Mouse (Mus musculus): ENCODE measurements around the gene Scin. TPM values are rescaled to one million over a fixed set of nuclear protein-coding genes. Genes with fewer than 3 reads are reported as not detected.
"Not testable (repeated sequence)": the region's sequence is repeated elsewhere in the genome, so short reads cannot be mapped to it uniquely, and the experiment has no call there.

Gene Scin
- 0.54 and 0.57 TPM in 2 replicates for polyA plus RNA-seq (2014; fragmentation: Nextera tagmentation; extraction: Ambion mirVana)

DNA sequence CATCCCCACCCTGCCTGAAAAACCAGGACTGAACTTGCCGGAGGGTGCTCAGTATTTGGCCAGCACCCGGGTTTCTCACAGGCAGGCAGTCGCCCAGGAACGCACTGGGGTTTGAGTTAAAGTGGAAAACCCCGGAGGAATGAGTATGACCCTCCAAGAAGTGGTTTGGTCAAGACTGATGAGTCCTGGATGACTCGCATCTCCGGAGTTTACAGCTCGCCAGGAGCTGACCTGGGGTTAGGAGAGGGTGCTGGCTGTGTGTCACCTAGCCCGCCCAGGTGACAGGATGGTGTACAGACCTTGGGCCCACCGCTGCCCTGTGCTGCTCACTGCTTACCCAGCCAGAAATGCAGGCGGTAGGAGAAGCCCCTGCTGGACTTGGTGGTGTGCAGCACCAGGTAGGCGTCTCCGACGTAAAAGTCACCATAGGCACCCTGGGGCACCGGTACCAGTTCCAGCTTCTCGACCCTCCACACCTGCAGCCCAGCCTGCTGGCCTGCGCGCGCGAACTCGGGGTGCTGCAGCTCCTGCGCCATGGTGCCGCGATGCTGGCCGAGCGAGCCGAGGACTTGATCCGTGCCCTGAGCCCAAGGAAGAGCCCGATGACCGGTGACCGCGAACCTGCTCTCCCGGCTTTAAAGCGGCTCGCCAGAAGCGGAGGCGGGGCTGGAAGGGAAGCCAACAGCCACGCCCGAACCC lies at the start of gene Scin:
TSS of gene Scin (minus strand) at position 656 of the 699 bp plus-strand sequence.
- peak; percentile 57 for DNase-seq (ENCODE audit: low spot score)
- Histone ChIP-seq H3K4me1 (replicated peaks; ENCODE audit: control insufficient read depth, insufficient read depth, low read length) (peaks cover 3% of the 10 kb centered on the region; the same call in 1 of the 2 replicates), H3K27ac (ENCODE audit: low read depth, low read length) (no peak within 1 kb of the TSS), H3K4me3 (ENCODE audit: low read depth, low read length) (peak within 1 kb of the TSS; percentile 39), H3K9ac (ENCODE audit: low read depth, low read length) (peak within 1 kb of the TSS; percentile 27; the same call in 1 of the 2 replicates), H3K27me3 (ENCODE audit: control insufficient read depth, insufficient read depth, low read length) (peaks cover 17% of the 10 kb centered on the region), H3K4me2 (replicated peaks; ENCODE audit: low read depth, low read length) (peak within 1 kb of the TSS; percentile 91), H3K36me3 (ENCODE audit: control insufficient read depth, insufficient read depth, low read length) (no peaks in the 10 kb centered on the region), H3K9me3 (ENCODE audit: control insufficient read depth, low read length) (no peaks in the 10 kb centered on the region)
- ATAC-seq (ENCODE audit: low FRiP score): peak; percentile 66
- 2% methylated on average over 39 of the region's 39 CpGs for WGBS

DNA sequence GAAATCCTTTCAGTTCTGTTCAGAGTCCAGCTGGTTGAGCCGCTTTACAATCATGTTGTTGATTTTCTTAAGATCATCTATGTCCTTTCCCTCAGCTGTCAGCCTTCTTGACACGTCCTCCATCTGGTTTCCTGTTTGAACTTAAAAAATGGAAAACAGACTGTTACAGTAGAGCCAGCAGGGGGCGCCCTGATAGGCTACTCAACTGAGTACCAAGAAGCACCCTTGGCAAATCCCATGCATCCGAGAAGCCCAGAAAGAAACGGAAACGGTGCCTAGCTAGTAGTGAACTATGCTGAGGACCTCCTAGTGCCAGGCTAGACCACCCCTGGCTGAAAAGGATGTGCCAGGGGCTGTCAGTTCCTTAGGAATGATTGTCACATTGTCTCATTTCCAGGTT lies 43.1 kb upstream of the Scin start:
- no peak for ATAC-seq (ENCODE audit: low FRiP score)
- DNase-seq (ENCODE audit: low spot score): peak; percentile 19
- WGBS: 71% methylated on average over 6 of the region's 6 CpGs
- H3K27ac ChIP-seq (ENCODE audit: low read depth, low read length): no peak overlapping the region
- no peak overlapping the region for H3K4me2 ChIP-seq (replicated peaks; ENCODE audit: low read depth, low read length)
- no peaks in the 10 kb centered on the region for H3K9me3 ChIP-seq (ENCODE audit: control insufficient read depth, low read length)
- H3K27me3 ChIP-seq (ENCODE audit: control insufficient read depth, insufficient read depth, low read length): no peaks in the 10 kb centered on the region
- no peak overlapping the region for H3K9ac ChIP-seq (ENCODE audit: low read depth, low read length)
- H3K4me3 ChIP-seq (ENCODE audit: low read depth, low read length): no peak overlapping the region
- no peaks in the 10 kb centered on the region for H3K36me3 ChIP-seq (ENCODE audit: control insufficient read depth, insufficient read depth, low read length)
- no peaks in the 10 kb centered on the region for H3K4me1 ChIP-seq (replicated peaks; ENCODE audit: control insufficient read depth, insufficient read depth, low read length)

DNA sequence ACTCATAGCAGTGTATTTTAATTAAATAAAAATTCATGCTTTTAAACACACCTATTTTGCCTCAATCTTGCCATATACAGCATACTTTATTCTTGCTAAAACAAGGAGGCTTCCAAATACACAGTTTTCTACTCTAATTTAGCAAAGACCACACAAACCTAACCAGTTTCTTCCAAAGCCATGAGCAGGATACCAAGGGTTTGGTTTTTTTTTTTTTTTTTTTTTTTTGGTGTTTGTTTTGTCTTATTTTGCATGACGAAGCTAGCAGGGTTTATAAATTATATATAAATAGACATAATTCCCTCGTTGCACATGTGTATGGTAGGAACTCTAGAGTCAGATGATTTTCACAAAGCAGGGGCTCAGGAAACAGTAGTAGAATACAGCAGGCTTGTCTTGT lies 42.1 kb upstream of the Scin start:
- Histone ChIP-seq H3K9me3 (ENCODE audit: control insufficient read depth, low read length) (no peaks in the 10 kb centered on the region), H3K36me3 (ENCODE audit: control insufficient read depth, insufficient read depth, low read length) (no peaks in the 10 kb centered on the region), H3K4me3 (ENCODE audit: low read depth, low read length) (no peak overlapping the region), H3K27ac (ENCODE audit: low read depth, low read length) (no peak overlapping the region), H3K27me3 (ENCODE audit: control insufficient read depth, insufficient read depth, low read length) (no peaks in the 10 kb centered on the region), H3K9ac (ENCODE audit: low read depth, low read length) (no peak overlapping the region), H3K4me1 (replicated peaks; ENCODE audit: control insufficient read depth, insufficient read depth, low read length) (no peaks in the 10 kb centered on the region), H3K4me2 (replicated peaks; ENCODE audit: low read depth, low read length) (no peak overlapping the region)
- WGBS: 80% methylated on average over 2 of the region's 2 CpGs
- DNase-seq (ENCODE audit: low spot score): no peak
- no peak for ATAC-seq (ENCODE audit: low FRiP score)

DNA sequence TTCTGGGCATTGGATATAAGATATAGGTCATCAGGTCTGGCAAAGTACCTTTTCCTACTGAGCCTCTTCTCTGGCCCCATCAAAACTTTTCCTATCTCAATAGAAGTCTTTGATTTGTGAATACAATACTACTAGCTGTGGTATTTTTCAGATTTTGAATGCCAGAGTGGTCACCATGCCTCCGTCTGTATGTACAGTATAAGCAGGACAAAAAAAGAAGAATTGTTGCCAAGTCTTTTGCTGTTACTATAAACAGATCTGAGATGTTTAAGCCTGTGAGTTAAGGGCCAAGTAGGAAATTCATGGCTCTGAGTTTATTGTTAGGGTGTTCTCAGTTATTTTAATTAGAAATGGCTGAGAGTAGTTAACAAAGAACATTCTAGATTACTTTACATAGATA lies 41.1 kb upstream of the Scin start:
- H3K27me3 ChIP-seq (ENCODE audit: control insufficient read depth, insufficient read depth, low read length); H3K9ac ChIP-seq (ENCODE audit: low read depth, low read length); H3K27ac ChIP-seq (ENCODE audit: low read depth, low read length); H3K4me1 ChIP-seq (replicated peaks; ENCODE audit: control insufficient read depth, insufficient read depth, low read length); H3K4me2 ChIP-seq (replicated peaks; ENCODE audit: low read depth, low read length); H3K9me3 ChIP-seq (ENCODE audit: control insufficient read depth, low read length); ATAC-seq (ENCODE audit: low FRiP score); H3K36me3 ChIP-seq (ENCODE audit: control insufficient read depth, insufficient read depth, low read length); DNase-seq (ENCODE audit: low spot score); H3K4me3 ChIP-seq (ENCODE audit: low read depth, low read length): not testable (repeated sequence)
- 71% methylated on average over 1 of the region's 1 CpGs for whole genome bisulfite sequencing

DNA sequence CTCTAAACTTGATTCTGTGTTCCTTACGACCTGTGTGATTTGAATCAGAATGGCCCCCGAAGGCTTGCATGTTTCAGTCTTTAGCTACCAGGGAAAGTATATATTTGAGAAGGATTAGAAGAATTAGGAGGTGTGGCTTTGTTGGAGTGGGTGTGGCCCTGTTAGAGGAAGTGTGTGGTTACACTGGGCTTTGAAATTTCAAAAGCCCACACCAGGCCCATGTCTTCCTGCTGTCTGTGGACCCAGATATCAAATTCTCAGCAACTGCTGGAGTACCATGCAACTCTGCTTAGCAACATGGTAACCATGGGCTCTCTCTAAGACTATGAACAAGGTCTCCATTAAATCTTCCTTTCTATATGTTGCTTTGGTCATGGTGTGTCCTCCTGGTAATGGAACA lies 37.6 kb upstream of the Scin start:
- H3K9me3 ChIP-seq (ENCODE audit: control insufficient read depth, low read length): no peaks in the 10 kb centered on the region
- H3K4me2 ChIP-seq (replicated peaks; ENCODE audit: low read depth, low read length): no peak overlapping the region
- H3K27me3 ChIP-seq (ENCODE audit: control insufficient read depth, insufficient read depth, low read length): no peaks in the 10 kb centered on the region
- ATAC-seq (ENCODE audit: low FRiP score) (no peak), DNase-seq (ENCODE audit: low spot score) (no peak)
- 90% methylated on average over 2 of the region's 2 CpGs for WGBS
- H3K9ac ChIP-seq (ENCODE audit: low read depth, low read length): no peak overlapping the region
- H3K27ac ChIP-seq (ENCODE audit: low read depth, low read length): no peak overlapping the region
- no peak overlapping the region for H3K4me3 ChIP-seq (ENCODE audit: low read depth, low read length)
- no peaks in the 10 kb centered on the region for H3K36me3 ChIP-seq (ENCODE audit: control insufficient read depth, insufficient read depth, low read length)
- H3K4me1 ChIP-seq (replicated peaks; ENCODE audit: control insufficient read depth, insufficient read depth, low read length): no peaks in the 10 kb centered on the region

DNA sequence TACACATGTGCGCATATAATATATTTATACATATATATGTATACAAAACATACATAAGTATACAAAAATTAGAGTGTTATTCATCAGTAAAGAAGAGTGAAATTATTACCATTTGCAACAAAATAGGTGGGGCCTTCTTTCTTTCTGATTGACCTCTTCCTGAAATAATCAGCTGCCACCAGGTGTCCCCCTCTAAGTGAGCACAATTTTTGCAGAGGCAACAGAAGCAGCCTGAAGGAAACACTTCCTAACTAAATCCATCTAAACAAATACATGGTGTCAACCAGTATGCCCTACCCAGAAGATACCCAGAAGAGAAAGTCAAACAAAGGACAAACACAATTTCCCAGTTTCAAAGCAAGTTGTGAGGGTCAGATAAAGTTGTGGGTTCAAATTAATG lies 35.6 kb upstream of the Scin start:
- Histone ChIP-seq H3K9me3 (ENCODE audit: control insufficient read depth, low read length) (no peaks in the 10 kb centered on the region), H3K27ac (ENCODE audit: low read depth, low read length) (no peak overlapping the region), H3K36me3 (ENCODE audit: control insufficient read depth, insufficient read depth, low read length) (no peaks in the 10 kb centered on the region), H3K4me3 (ENCODE audit: low read depth, low read length) (no peak overlapping the region), H3K4me2 (replicated peaks; ENCODE audit: low read depth, low read length) (no peak overlapping the region), H3K9ac (ENCODE audit: low read depth, low read length) (no peak overlapping the region), H3K27me3 (ENCODE audit: control insufficient read depth, insufficient read depth, low read length) (no peaks in the 10 kb centered on the region), H3K4me1 (replicated peaks; ENCODE audit: control insufficient read depth, insufficient read depth, low read length) (no peaks in the 10 kb centered on the region)
- no peak for DNase-seq (ENCODE audit: low spot score)
- WGBS: 100% methylated on average over 1 of the region's 1 CpGs
- no peak for ATAC-seq (ENCODE audit: low FRiP score)

DNA sequence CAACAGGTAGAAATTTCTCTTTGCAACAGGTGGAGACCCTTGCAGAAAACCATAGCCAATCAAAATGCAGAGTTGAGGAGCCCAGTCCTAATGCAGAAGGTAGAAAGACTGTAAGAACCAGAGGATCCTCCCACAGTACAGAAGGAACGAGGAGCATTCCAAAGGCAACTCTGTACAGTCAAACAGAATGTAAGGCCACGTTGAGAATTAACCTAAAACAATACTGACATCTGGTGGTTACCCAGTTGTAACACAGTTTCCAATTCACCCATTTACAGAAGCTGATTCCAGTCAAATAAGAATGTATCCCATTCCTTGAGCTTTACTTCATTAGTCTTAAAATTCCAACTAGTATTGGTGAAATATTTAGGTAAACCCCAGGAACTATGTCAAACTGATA lies 30.6 kb upstream of the Scin start:
- Histone ChIP-seq H3K4me1 (replicated peaks; ENCODE audit: control insufficient read depth, insufficient read depth, low read length) (no peaks in the 10 kb centered on the region), H3K9me3 (ENCODE audit: control insufficient read depth, low read length) (no peaks in the 10 kb centered on the region), H3K36me3 (ENCODE audit: control insufficient read depth, insufficient read depth, low read length) (no peaks in the 10 kb centered on the region), H3K27me3 (ENCODE audit: control insufficient read depth, insufficient read depth, low read length) (no peaks in the 10 kb centered on the region), H3K4me2 (replicated peaks; ENCODE audit: low read depth, low read length) (no peak overlapping the region), H3K4me3 (ENCODE audit: low read depth, low read length) (no peak overlapping the region), H3K27ac (ENCODE audit: low read depth, low read length) (no peak overlapping the region), H3K9ac (ENCODE audit: low read depth, low read length) (no peak overlapping the region)
- DNase-seq (ENCODE audit: low spot score) (peak; percentile 49), ATAC-seq (ENCODE audit: low FRiP score) (peak; percentile 64; the same call in 1 of the 2 replicates)
- 8% methylated on average over 2 of the region's 2 CpGs for WGBS

DNA sequence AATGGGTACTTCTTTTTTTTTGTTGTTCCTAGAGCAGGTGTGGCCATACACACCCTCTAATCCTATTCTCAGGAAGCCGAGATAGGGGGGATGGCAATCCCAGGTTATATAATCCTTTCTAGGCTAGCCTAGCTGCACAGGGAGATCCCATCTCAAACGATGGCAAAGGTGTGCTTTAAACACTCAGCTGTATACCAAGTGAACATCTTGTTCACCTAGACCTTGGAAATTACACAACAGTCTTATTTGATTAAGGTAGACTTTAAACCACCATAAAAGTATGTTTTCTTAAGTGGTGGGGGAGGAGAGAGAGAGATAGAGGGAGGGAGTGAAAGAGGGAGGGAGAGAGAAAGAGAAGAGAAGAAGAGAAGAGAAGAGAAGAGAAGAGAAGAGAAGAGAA lies 26.7 kb upstream of the Scin start:
- 84% methylated on average over 2 of the region's 2 CpGs for WGBS
- H3K27ac ChIP-seq (ENCODE audit: low read depth, low read length): no peak overlapping the region
- H3K36me3 ChIP-seq (ENCODE audit: control insufficient read depth, insufficient read depth, low read length): no peaks in the 10 kb centered on the region
- ATAC-seq (ENCODE audit: low FRiP score) (no peak), DNase-seq (ENCODE audit: low spot score) (no peak)
- no peaks in the 10 kb centered on the region for H3K4me1 ChIP-seq (replicated peaks; ENCODE audit: control insufficient read depth, insufficient read depth, low read length)
- H3K4me2 ChIP-seq (replicated peaks; ENCODE audit: low read depth, low read length): no peak overlapping the region
- no peaks in the 10 kb centered on the region for H3K9me3 ChIP-seq (ENCODE audit: control insufficient read depth, low read length)
- H3K27me3 ChIP-seq (ENCODE audit: control insufficient read depth, insufficient read depth, low read length): no peaks in the 10 kb centered on the region
- no peak overlapping the region for H3K9ac ChIP-seq (ENCODE audit: low read depth, low read length)
- no peak overlapping the region for H3K4me3 ChIP-seq (ENCODE audit: low read depth, low read length)

DNA sequence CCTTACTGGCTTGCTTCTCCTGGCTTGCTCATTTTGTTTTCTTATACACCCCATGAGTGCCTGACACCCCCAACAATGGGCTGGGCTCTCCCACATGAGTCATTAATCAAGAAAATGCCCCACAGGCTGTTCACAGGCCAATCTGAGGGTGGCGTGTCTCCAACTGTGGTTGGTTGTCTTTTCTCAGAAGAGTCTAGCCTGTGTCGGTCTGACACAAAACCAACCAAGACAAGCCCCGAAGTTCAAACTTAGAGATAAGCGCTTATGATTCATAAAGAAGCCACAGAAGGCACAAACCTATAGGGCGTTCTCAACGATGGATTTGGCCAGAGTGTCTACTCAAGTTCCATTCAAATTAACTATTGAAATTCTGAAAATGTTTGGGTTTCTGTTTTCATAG lies 20.2 kb upstream of the Scin start:
- Histone ChIP-seq H3K4me1 (replicated peaks; ENCODE audit: control insufficient read depth, insufficient read depth, low read length) (no peaks in the 10 kb centered on the region), H3K4me3 (ENCODE audit: low read depth, low read length) (no peak overlapping the region), H3K9ac (ENCODE audit: low read depth, low read length) (no peak overlapping the region), H3K27ac (ENCODE audit: low read depth, low read length) (no peak overlapping the region), H3K9me3 (ENCODE audit: control insufficient read depth, low read length) (no peaks in the 10 kb centered on the region), H3K4me2 (replicated peaks; ENCODE audit: low read depth, low read length) (no peak overlapping the region), H3K27me3 (ENCODE audit: control insufficient read depth, insufficient read depth, low read length) (no peaks in the 10 kb centered on the region), H3K36me3 (ENCODE audit: control insufficient read depth, insufficient read depth, low read length) (no peaks in the 10 kb centered on the region)
- ATAC-seq (ENCODE audit: low FRiP score): no peak
- 91% methylated on average over 6 of the region's 6 CpGs for WGBS
- DNase-seq (ENCODE audit: low spot score): no peak

Data from hindbrain, embryonic 11.5 days (tissue).